Mouse (Mus musculus) small intestine, adult 2 months (tissue): ENCODE measurements around the gene Etv1.

Experiments used
- CTCF ChIP-seq: fragments of 200-500 bp; IDR thresholded peaks from 2 replicates; pipeline ENCODE4 v1.5.1; 2012; ENCODE audit warnings: low read depth, mild to moderate bottlenecking, control low read depth, inconsistent platforms, low read length, moderate library complexity, mixed read lengths; ENCODE audit not compliant: insufficient replicate concordance, insufficient read length; ENCODE audit errors: extremely low read depth
- POLR2A ChIP-seq: fragments of 200-500 bp; IDR thresholded peaks from 2 replicates; pipeline ENCODE4 v1.6.1; 2012; ENCODE audit warnings: low read depth, mild to moderate bottlenecking, control low read depth, inconsistent platforms, low read length, moderate library complexity

DNA sequence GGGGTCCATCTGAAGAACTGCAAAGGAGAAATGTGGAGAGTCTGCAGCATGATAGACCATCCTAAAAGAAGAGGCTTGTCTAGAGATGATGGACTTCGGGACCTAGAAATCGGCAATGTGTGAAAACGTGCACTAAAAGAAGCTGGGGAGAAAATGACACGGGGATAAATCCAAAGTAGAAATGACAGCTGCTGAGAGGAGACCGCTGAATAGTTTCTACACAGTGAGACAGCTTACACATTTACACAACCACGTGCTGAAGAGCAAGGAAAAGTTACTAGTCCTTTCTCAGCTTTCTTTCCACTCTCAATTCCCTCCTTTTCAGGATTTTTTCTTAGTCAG is 1.3 kb upstream of the Etv1 start:
- TF ChIP-seq CTCF = no peak
- TF ChIP-seq POLR2A = no peak
